Mouse (Mus musculus) testis, postnatal 10 days (tissue): ENCODE measurements around the gene Pds5a.
"Not testable (repeated sequence)": the region's sequence is repeated elsewhere in the genome, so short reads cannot be mapped to it uniquely, and the experiment has no call there.

Experiments used
- DNase-seq: peaks from one replicate; pipeline ENCODE4 v3.0.0; 2021; ENCODE audit warnings: low spot score

Gene Pds5a

DNA sequence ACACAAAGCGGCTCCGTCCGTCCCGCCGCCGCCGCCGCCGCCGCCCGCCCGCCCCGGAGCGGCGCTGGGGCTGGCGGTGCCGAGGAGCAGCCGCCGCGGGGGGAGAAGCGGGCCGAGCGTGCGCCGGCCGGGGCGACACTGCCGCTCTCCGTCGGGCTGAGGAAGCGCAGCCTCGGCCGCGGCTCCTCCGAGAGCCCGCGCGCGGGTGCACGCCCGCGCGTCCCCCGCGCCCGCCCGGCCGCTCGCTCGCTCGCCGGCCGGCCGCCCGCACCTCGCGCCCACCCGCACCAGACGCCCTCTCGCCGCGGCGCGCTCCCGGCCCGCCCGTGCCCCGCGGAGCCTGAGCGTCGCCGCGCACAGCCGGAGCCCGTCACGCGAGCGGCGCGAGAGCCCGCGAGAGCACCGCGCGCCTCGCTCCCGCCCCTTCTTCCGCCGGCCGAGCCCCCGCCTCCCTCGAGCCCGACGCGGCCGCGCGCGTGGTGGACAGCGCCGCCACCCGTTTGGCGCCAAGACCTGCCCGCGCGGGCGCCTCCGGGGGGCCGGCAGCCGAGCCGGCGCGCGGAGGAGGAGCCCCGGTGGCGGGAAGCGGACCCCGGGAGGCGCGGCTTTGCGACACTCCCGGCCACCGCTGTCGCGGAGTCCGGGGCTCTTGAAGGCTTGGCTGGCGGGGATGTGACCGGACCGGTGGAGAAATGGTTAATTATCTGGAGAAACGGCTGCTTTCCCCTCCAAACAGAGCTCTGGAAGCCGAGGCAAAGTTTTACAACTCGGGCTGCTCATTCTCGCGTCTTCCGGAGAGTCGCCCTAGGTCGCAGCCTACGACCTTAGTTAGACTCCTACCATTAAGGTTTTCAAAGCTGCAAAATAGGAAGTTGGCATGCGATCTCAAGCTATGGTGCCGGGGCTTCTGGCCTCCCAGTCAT is at the start of gene Pds5a:
TSS of gene Pds5a (minus strand) at position 438 of the 923 bp plus-strand sequence.
- peak; percentile 90 for DNase-seq

DNA sequence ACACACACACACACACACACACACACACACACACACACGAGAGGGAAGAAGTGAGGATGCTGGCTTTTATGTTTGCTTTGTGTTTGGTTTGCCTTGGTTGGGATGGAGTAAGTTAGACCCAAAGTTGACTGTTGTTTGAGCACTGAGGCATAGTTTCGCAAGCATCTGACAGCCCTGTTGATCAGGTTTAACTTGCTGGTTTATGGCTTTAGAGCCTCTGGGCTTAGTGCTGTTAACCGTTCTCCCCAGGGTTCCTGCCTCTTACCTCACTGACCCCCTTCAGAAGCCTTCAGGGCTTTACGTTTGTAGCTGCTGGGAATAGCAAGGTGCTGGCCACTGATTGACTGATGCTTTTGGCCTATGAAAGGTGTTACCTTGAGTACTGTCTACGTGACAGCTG is 48.8 kb upstream of the Pds5a start:
- DNase-seq: no peak

DNA sequence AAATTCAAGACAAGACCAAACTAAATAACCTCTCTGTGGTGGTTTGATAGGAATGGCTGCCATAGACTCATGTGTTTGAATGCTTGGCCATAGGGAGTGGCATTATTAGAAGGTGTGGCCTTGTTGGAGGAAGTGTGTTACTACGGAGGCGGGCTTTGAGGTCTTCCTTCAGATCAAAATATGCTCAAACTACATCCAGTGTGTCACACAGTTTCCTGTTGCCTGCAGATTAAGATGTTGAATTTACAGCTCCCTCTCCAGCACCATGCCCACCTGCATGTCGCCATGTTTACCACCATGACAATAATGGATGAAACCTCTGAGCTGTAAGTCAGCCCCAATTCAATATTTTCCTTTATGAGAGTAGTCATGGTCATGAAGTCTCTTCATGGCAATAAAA is 41.3 kb upstream of the Pds5a start:
- no peak for DNase-seq

DNA sequence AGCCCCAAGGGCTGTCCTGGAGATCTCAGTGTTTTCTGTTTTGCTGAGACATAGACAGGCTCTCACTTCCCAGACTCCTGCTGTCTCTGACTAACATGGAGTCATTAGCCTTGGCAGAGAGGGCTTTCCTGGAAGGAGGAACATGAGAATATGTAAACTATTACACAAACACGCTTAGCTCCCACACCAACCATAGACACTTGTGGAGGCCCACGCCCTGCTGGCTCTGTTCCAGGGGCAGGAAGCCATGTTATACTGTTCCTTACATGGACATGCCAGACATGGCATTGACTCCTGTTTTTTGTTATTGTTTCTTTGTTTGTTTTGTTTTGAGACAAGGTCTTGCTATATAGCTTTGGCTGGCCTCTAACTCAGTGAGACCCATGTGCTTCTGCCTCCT is 37.5 kb upstream of the Pds5a start:
- no peak for DNase-seq

DNA sequence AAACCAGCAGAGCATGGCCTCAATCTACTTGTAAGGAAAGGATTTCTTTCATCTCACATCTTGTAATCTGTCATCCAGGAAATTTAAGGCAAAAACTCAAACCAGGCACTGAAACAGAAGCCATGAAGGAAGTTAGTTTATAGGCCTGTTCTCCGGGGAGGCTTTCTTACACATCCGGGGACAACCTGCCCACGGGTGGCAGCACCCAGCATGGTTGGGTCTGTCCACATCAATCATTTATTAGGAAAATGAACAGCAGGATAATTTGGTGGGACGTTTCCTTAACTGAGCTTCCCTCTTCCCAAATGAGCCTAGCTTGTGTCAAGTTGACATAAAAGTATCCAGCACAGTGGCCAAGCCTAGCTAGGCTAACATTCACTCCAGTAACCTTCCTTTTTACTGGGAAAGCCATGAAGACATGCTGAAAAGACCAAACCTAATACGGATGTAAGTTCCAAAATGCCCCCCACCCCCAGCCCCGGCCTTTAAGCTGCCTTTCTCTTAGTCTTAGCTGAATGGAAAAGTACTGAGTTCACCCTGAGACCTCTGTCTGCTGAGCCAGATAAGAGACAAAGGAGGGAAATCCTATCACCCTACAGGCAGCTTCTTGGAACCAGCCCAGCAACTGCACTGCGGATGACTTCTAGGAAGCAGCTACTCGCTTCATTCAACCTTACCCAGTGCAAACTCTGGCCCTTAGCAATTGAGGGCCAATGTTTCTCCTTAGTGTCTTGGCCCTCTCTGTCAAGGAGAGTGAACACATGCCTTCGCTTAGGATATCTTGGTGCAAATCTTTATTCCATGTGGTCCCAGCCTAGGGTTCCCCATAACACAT is 33.3 kb upstream of the Pds5a start:
- no peak for DNase-seq

DNA sequence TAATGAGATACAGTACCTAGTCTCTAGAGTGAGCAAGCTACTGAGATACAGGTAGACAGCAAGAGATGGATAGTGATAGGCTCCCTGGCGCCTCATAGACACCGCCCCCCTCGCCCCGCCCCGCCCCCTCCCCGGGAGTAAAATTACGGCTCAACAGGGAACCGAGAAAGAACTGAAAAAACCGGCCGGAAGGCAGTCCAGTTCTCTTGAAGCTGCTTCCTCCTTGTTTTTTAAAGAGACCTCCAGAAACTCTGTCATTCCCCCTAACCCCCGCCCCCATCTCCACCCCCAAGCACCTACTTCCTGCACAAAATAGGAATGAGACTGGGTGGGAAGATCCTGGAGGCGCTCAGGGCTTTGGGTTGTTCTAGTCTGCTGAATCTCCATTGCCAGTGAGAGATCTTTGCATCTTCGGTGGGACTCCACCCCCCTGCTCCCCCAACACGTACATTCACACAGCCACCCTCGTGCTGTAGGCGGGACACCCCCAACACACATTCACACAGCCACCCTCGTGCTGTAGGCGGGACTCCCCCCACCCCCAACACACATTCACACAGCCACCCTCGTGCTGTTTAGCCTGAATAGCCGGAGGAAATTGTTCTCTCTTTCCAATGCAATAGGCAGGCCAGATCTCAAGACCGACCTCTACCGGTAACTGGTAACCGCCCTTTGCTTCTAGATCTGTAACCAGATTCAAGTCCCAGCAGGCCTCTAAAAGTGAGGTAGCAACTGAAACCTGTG is 26.4 kb upstream of the Pds5a start:
- DNase-seq: peak; percentile 65

DNA sequence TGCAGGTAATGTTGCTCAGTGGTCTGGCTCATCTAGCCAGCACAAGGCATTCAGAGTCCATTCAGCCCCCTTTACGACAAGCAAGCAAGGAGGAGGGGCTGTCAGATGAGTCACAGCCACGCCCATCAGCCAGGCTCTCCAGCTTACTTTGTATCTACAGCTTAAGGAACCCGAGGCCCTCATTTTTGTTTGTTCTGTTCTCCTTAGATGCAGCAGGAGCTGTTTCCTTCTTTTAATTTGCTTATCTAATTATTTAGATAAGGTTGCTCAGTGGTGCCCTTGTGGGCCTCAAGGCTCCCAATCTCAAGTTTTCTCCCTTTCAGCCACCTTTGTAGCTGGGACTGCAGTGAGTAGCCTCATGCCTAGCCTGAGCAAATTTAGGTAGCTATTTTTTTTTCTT is 20.3 kb upstream of the Pds5a start:
- no peak for DNase-seq

DNA sequence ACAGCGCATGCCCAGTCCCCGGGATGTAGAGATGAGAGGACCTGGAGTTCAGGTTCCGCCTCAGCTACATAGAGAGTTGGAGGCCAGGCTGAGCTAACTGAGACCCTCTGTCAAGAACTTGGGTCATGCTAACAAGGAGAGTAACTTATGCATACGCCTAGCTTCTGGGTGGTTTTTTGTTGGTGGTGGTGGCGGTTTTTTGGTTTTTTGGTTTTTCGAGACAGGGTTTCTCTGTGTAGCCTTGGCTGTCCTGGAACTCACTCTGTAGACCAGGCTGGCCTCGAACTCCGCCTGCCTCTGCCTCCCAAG is 19.8 kb upstream of the Pds5a start:
- DNase-seq: not testable (repeated sequence)

DNA sequence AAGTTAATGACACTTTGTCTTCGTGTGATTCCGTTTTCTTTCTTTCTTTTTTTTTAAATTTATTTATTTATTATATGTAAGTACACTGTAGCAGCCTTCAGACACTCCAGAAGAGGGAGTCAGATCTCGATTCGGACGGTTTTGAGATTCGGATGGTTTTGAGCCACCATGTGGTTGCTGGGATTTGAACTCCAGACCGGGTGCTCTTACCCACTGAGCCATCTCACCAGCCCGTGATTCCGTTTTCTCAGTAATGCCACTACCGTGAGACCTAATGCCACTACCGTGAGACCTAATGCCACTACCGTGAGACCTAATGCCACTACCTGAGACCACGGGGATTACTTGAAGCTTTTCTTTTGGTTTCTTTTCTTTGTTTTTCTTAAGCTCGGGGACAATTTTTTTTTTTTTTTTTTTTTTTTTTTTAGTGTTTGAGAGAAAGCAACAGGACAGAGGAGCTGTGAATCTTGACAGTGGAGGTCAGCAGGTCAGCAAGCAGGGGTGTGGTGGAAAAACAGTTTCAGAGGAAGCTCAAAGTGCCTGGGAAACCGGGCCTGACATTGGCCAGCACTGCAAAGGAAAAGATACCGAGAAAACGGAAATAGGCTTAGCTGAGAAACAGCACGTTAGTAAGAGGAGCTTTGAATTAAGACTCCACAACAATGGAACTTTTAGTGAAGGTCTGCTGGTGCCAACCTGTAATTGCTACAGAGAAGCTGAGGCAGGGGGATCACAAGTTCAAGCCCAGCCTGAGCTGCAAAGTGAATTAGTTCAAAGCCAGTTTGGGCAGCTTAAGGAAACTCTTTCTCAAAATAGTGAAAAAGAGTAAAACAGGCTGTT is 19.2 kb upstream of the Pds5a start:
- no peak for DNase-seq

DNA sequence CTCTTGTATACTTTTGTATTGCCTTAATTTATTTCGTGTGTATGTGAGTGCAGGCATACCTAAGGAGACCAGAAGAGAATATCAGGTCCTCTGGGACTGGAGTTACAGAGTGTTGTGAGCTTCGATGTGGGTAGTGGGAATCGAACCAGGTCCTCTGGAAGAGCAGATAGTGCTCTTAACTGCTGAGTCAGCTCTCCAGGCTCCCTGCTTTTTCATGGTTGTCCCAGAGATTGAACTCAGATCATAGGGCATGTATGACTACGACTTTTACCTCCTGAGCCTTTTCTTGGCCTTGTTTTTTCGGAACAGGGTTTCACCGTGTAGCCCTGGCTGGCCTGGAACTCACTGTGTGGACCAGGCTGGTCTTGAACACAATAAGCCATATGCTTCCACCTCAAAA is 17.0 kb upstream of the Pds5a start:
- DNase-seq: no peak

DNA sequence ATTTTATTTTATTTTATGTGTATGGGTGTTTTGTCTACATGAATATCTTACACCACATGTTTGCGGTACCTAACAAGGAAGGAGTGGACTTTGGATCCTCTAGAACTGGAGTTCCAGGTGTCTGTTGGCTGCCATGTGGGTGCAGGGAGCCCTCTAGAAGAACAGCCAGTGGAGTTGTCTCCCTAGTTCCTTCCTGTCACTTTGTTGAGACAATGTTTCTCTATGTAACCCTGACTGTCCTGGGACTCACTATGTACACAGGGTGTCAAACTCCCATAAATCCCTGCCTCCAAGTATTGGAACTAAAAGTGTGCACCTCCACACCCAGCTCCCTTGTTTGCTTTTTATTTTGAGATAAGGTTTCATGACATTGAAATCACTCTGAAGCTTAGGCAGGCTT is 13.4 kb upstream of the Pds5a start:
- no peak for DNase-seq

DNA sequence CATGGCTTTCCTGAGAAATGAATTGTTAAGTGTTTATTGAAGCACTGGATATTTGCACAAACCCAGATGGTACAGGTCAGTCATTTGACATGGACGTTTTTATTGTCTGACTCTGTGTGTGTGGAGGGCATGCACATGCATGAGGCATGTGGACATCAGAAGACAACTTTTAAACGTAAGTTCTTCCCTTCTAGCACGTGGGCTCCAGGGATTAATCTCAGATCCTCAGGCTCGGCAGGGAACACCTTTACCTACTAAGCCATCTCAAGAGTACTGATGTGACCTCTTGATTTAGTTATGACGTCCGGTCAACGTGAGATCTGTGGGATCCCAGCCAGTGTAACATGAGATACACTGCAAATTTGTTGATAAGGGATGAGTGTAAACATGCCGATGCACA is 12.2 kb upstream of the Pds5a start:
- DNase-seq: no peak

DNA sequence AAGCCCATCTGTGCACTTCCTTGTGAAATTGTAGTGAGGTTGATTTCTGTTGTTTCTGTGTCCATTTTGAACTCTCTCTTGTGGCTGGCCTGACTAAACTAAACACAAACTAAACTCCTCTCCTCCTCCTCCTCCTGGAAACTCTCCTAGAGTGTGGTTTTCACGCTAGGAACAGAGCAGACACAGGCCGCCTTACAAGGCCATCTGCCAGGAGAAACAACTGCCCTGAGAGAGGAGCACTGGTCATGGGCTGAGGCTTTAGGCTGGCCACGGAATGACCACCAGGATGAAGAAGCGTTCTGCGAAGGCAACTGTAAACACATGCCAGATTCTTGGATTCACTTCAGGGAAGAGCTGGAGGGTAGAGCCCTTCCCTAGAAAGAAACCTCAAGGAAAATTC is 8.9 kb upstream of the Pds5a start:
- DNase-seq: no peak

DNA sequence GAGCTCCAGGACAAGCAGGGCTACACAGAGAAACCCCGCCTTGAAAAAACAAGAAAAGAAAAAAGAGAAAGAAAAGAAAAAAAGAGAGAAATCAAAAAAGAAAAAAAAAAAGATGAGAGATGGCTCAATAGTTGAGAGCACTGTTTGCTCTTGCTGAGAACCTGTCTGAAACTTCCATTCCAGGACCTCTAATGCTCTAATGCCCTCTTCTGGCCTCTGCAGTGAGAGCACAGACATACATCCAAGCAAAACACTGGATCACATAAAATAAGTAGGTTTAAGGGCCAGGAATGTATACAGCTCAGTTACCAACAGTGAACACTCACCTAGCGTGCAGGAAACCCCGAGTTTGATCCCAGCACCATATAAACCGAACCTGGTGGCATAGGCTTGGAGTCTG is 8.1 kb upstream of the Pds5a start:
- no peak for DNase-seq

DNA sequence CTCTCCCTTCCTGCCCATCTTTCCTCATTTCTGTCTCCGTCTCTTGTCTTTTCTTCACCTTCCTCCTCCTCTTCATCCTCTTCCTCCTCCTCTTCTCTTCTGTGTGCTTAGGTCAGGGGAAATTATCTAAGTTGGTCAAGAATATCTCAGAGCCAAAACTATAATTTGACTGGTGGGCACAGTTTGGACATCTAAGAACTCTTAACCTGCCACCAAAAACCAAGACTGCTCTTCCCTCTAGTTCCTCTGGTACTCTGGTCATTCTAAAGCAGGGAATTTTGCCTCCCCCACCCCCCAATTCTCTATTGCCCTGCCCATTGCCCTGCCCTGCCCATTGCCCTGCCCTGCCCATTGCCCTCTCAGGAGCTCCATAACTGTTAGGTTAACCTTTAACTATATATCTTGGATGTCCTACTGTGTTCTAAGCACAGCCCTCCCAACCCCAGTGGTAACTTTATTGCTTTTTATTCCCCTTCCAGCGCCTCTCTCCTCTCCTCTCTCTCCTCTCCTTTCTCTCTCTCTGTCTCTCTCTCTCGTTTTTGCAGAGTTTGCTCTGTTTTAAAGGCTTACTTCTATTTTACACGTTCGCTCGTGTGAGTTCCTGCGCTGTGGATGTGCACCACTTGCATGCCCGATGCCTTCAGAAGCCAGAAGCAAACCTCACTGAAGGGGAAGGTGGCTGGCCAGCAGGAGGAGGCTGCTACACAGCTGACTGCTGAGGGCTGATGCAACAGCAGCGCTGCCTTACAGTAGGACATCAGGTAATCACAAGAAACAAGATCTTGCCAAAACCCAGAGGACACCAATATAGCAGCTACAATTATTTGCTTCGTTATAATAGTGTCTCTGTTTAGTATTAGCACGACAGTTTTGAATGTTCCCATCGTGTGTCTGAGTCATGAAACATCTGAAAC is 6.9 kb upstream of the Pds5a start:
- no peak for DNase-seq

DNA sequence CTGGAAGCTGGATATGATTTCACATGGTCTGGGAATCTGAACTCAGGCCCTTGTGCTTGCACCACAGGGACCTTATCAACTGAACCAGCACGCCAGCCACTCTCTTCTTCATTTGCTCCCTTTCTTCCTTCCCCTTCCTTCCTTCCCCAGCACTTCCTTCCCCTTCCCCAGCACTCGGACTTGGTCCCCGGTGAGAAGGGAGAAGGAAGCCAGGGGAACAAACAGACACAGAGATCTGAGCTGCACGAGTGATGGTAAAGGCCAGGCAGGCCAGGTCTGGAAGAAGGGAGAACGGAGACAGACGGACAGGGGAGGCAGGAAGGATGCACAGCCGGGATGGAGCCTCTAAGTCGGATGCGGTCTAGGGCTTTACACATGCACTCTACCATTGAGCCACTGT is 5.2 kb upstream of the Pds5a start:
- no peak for DNase-seq

DNA sequence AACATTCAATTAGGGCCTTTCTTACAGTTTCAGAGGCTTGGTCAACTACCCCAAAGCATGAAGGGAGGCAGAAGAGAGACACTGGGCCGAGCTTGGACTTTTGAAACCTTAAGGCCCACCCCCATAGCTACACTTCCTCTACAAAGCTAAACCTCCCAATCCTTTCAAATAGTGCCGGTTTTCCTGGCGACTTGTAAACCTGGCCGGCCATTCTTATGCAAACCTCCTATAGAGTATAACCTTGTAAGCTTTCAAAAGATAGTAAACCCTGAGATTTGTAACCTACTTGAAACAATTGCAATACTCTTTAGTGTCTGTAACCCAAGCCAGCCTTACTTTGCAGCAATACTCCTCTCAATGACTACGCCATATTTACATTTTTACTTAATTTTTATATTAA is 2.0 kb upstream of the Pds5a start:
- DNase-seq: no peak

DNA sequence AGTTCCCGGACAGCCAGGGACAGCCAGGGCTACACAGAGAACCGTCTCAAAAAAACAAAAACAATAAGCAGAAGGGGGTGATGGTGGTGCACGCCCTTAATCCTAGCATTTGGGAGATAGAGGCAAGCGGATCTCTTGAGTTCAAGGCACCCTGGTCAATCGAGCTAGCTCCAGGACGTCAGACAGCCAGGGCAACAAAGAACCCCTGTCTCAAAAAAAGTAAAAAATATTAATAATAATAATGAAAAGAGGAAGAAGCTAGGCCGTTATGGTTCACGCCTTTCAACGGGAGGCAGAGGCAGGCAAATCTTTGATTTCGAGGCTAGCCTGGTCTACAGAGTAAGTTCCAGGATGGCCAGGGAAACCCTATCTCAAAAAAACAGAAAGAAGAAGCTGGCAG is 1.1 kb upstream of the Pds5a start:
- no peak for DNase-seq

DNA sequence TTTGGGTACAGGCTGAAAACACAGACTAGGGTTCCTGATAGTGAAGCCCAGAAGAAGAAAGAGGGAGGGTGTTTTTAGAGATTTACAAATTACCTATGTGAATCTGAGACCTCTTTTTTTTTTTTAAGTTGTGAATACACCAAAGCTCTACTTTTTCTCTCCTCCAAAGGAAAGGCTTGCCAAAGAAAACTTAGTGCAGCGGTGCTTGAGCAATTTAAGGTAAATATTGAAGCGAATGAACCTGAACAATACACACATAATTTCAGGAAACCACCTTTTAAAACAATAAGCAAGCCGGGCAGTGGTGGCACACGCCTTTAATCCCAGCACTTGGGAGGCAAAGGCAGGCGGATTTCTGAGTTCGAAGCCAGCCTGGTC is 675 bp upstream of the Pds5a start:
- no peak for DNase-seq

DNA sequence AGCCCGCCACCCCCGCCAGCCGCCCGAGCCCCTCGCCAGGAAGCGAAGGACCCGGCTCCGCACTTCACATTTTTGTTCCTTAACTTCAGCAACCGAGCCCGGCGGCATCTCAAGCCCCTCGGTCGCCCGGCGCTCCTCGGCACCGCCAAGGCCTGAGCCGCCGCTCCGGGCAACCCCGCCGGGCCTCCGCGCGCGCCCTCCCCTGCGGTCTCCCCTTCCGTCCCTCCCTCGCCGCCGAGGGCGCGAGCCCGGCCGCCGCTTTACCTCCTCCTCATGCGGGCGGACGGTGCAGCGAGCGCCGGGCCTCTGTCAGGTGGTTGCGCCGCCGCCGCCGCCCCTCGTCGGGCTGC is 612 bp downstream of the Pds5a start:
- peak; percentile 75 for DNase-seq
